Mouse (Mus musculus) lung, adult 2 months (tissue): Measurements from ENCODE around the gene Msantd3.

ENCODE experiments used
- CTCF ChIP-seq: fragments of 200-500 bp; IDR thresholded peaks from 2 replicates; pipeline ENCODE4 v1.5.1; 2011; ENCODE audit warnings: mild to moderate bottlenecking, low read length, control low read depth; ENCODE audit not compliant: insufficient read depth
- POLR2A ChIP-seq: fragments of 200-500 bp; IDR thresholded peaks from 2 replicates; pipeline ENCODE4 v1.6.1; 2011; ENCODE audit warnings: low read depth, mild to moderate bottlenecking, control low read depth, low read length, borderline replicate concordance; ENCODE audit errors: extremely low read depth

GRCm38 (mm10) chr4:48543071-48543865, 3.5 kb downstream of the Msantd3 start:
- TF ChIP-seq CTCF (no peak), POLR2A (no peak)
